Mouse (Mus musculus) olfactory bulb, adult 2 months (tissue): ENCODE results near the gene Efna4. TPM values are rescaled to one million over a fixed set of nuclear protein-coding genes. Genes with fewer than 3 reads are reported as not detected.

Experiments used
- H3K27ac ChIP-seq: fragments of 200-500 bp; 2 replicates; pipeline ENCODE4 v1.5.1; 2012; ENCODE audit warnings: low read depth, low read length; ENCODE audit not compliant: insufficient read depth
- H3K4me1 ChIP-seq: fragments of 200-500 bp; 2 replicates; pipeline ENCODE4 v1.6.1; 2012; ENCODE audit warnings: low read length; ENCODE audit not compliant: control insufficient read depth, insufficient read depth
- H3K4me3 ChIP-seq: fragments of 200-500 bp; 2 replicates; pipeline ENCODE4 v1.5.1; 2012; ENCODE audit warnings: mild to moderate bottlenecking, low read depth, low read length, moderate library complexity; ENCODE audit not compliant: insufficient read depth
- CTCF ChIP-seq: fragments of 200-500 bp; IDR thresholded peaks from 2 replicates; pipeline ENCODE4 v1.5.1; 2012; ENCODE audit warnings: low read depth, mild to moderate bottlenecking, low read length, moderate library complexity; ENCODE audit not compliant: insufficient read depth
- POLR2A ChIP-seq: fragments of 200-500 bp; IDR thresholded peaks from 2 replicates; pipeline ENCODE4 v1.6.1; 2012; ENCODE audit warnings: mild to moderate bottlenecking, low read depth, low read length, moderate library complexity; ENCODE audit not compliant: insufficient read depth
- WGBS: fragments of 180-500 bp; shearing (Covaris S2); methylation state at CpG from one replicate; pipeline ENCODE4 v1.1.7; 2018; 5-methylcytosine and 5-hydroxymethylcytosine counted together
- polyA plus RNA-seq: library from polyadenylated mRNA; stranded (reverse); fragments of >200 nt; gene quantifications from 2 replicates; pipeline ENCODE4 v1.2.4, GENCODE M21; 2012; ENCODE audit warnings: low replicate concordance; ENCODE audit not compliant: missing spikeins, insufficient read depth, insufficient read length

Gene Efna4
- polyA plus RNA-seq, 1 experiment: not detected

DNA sequence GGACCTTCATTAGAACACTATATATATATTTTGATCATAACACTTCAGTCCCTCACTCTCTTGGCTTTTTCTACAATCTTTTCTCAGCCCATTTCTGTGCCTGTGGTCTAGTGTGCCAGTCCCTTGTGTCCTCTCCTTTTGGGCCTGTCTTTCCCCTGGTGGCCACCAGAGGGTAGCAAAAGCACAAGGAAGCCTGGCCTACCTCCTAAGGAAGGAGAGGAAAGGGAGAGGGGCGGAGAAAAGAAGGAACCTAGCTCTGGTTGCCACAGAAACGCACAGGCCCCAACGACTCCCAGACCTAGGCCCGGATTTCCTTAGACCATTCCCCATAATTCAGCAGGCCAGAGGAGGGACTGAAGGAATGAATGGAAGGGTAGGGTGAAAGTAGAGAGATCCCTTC lies 21.0 kb downstream of the Efna4 start:
- Histone ChIP-seq H3K27ac (peak overlapping the region; percentile 63), H3K4me1 (peaks cover 65% of the 10 kb centered on the region), H3K4me3 (0 out of 2 replicates have a peak overlapping the region, but pooled peaks have one; percentile 12)
- TF ChIP-seq POLR2A (no peak), CTCF (peak; percentile 77)
- 0% methylated on average over 4 of the region's 4 CpGs for WGBS

DNA sequence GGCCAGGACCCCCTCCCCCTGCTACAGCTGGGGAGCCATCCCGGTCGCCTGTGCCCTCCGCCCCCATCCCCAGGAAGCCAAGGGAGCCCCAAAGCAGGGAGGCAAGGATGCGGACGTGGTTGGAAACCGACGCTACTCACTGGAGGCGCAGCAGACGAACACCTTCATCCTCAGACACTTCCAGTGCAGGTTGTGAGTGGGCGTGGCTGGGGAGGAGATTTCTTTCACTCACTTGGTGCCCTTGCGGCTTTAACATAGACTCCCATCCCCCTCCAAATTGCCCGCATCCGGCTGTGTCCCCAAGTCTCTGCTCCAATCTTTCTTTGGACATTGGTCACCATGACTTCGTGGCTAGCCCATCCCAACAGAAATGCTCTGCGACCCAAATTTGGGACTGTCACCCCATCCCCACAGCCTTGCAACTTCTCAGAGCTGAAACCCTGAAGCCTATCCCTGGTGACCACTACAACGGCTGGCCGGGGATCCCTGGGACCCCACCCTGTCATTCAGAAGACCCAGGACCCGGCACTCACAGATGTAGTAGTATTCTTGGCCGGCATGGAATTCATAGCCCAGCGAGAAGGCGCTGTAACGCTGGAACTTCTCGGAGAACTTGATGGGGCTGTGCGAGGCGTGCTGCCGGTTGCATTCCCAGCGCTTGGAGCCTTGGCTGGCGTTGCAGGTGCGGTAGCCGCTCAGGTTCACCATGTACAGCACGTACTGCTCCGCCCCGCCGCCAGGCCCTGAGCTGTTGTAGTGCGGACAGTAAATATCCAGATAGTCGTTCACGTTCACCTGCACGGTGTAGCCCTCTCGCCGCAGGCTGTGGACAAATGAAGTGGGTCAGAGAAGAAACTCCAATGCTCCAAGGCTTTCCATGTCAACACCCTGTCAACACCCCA lies 21.6 kb downstream of the Efna4 start:
- Histone ChIP-seq H3K4me3 (no peak overlapping the region), H3K27ac (no peak overlapping the region), H3K4me1 (peaks cover 61% of the 10 kb centered on the region)
- 15% methylated on average over 40 of the region's 40 CpGs for WGBS
- TF ChIP-seq POLR2A: no peak
- 0 out of 2 replicates have a peak, but pooled peaks have one; percentile 3 for TF ChIP-seq CTCF

DNA sequence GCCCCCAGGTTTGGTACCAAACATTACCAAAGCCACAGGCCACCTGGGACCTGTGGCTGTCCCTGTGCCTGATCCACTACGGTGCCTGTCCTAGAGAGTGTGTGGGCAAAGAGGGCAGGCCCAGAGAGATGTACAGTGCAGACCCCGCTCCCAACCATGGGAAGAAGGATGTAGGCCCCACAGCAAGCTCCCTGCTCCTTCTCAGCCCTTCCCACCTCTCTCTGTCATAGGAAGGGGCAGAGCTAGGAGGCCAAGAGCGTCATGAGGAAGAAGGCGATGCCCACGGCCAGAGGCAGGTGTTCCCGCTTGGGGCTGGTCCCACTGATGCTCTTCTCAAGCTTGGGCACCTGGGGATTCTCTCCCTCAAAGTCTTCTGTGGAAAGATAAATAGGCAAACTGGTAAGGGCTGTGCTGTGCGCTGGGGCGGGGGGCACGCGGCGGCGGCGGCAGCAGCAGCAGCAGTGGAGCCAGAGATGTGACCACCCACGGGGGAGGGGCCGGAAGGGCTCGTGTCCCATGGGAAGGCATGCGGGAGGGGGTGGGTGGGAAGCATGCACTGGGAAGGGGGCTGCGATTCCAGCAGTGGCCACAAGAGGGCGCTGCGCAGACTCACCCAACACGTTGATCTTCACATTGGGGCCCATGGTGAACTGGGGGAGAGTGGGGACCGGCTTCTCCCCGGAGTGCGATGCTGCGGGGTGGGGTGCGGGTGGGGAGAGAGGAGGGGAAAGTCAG lies 22.5 kb downstream of the Efna4 start:
- Histone ChIP-seq H3K4me3 (peak overlapping the region; percentile 35), H3K27ac (peak overlapping the region; percentile 79), H3K4me1 (peaks cover 53% of the 10 kb centered on the region)
- TF ChIP-seq POLR2A (0 out of 2 replicates have a peak, but pooled peaks have one; percentile 7), CTCF (peak; percentile 76)
- 7% methylated on average over 26 of the region's 26 CpGs for WGBS

GRCm38 (mm10) chr3:89314791-89315190 lies 23.0 kb downstream of the Efna4 start:
- H3K27ac ChIP-seq: peak overlapping the region; percentile 79

GRCm38 (mm10) chr3:89314340-89314739 lies 23.5 kb downstream of the Efna4 start:
- TF ChIP-seq POLR2A (no peak), CTCF (no peak)
- WGBS: 77% methylated on average over 5 of the region's 5 CpGs
- Histone ChIP-seq H3K4me3 (no peak overlapping the region), H3K4me1 (peaks cover 43% of the 10 kb centered on the region), H3K27ac (no peak overlapping the region)

More at GRCm38 (mm10) chr3:89314791-89315190, 23.0 kb downstream of the Efna4 start:
- TF ChIP-seq POLR2A (no peak), CTCF (no peak)
- 27% methylated on average over 2 of the region's 2 CpGs for WGBS
- Histone ChIP-seq H3K4me1 (peaks cover 47% of the 10 kb centered on the region), H3K4me3 (peak overlapping the region; percentile 35)

GRCm38 (mm10) chr3:89308089-89308488 lies 29.7 kb downstream of the Efna4 start:
- TF ChIP-seq CTCF (peak; percentile 72), POLR2A (no peak)
- Histone ChIP-seq H3K27ac (no peak overlapping the region), H3K4me1 (peaks cover 10% of the 10 kb centered on the region), H3K4me3 (no peak overlapping the region)
- 4% methylated on average over 9 of the region's 9 CpGs for WGBS

DNA sequence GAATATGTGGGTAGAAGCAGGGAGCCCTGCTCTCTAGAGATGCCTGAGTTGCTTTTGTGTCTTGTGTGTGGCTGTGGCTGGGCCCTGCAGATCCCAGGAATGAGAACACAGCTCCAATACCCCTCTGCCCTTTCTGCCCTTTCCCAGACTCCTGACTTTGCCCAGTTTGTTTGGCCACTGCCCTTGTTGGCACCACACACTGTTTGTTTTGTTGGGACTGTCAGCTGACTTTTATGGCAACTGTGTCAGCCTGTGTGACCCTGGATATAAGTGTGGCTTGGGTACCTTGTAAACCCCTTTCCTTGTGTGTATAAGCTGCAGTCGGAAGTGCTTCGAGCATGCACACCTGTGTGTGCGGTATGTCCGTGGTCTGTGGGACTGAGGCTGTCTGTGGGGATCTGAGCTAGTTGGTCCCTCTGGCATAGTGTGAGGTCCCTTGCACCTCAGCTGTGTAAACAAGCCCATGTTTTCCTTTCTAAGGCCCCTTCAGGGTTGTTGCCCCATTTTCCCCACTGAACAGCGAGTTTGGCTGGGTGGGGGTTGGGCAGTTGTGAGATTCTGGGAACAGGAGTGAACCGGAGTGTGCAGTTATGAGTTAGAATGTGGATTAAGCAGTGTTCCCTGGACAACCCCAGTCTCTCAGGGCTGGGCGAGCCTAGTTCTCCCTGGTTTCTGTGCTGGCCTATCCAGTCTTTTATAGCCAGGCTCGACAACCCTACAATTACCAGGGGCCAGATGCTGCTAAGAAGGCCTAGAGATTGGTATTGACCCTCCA lies 32.1 kb downstream of the Efna4 start:
- Histone ChIP-seq H3K4me3 (no peak overlapping the region), H3K4me1 (peaks cover 10% of the 10 kb centered on the region), H3K27ac (no peak overlapping the region)
- no peak for TF ChIP-seq POLR2A
- no peak for TF ChIP-seq CTCF
- WGBS: 79% methylated on average over 8 of the region's 8 CpGs

GRCm38 (mm10) chr3:89305105-89305504 lies 32.7 kb downstream of the Efna4 start:
- H3K27ac ChIP-seq: no peak overlapping the region
- 78% methylated on average over 4 of the region's 4 CpGs for WGBS
- H3K4me3 ChIP-seq: no peak overlapping the region
- no peak for TF ChIP-seq POLR2A
- no peak for TF ChIP-seq CTCF
- peaks cover 10% of the 10 kb centered on the region for H3K4me1 ChIP-seq
